Mouse (Mus musculus): ENCODE measurements around the gene Nckap5. TPM values are rescaled to one million over a fixed set of nuclear protein-coding genes. Genes with fewer than 3 reads are reported as not detected.

Nckap5 gene
- polyA plus RNA-seq, 1 experiment, result 50.4 TPM

GRCm38 (mm10) chr1:125971933-125972332, 858.7 kb downstream of the Nckap5 start:
- TF ChIP-seq POLR2A (IDR thresholded peaks at IDR 0.05; ENCODE audit: borderline replicate concordance, extremely low read depth, low read depth, low read length) (no peak), CTCF (IDR thresholded peaks at IDR 0.05; ENCODE audit: insufficient read depth, low read length) (no peak)
- no peak for DNase-seq
- 73% methylated on average over 6 of the region's 6 CpGs for WGBS
- H3K4me3 ChIP-seq (replicated peaks; ENCODE audit: extremely low read depth, low read depth, low read length), result no peak overlapping the region
- no peaks in the 10 kb centered on the region for H3K4me1 ChIP-seq (ENCODE audit: control insufficient read depth, insufficient read depth, low read length)

GRCm38 (mm10) chr1:125967671-125968070, 862.9 kb downstream of the Nckap5 start:
- Histone ChIP-seq H3K4me1 (ENCODE audit: control insufficient read depth, insufficient read depth, low read length) (no peaks in the 10 kb centered on the region), H3K4me3 (replicated peaks; ENCODE audit: extremely low read depth, low read depth, low read length) (no peak overlapping the region)
- DNase-seq, result no peak
- 69% methylated on average over 6 of the region's 6 CpGs for WGBS
- TF ChIP-seq POLR2A (IDR thresholded peaks at IDR 0.05; ENCODE audit: borderline replicate concordance, extremely low read depth, low read depth, low read length) (no peak), CTCF (IDR thresholded peaks at IDR 0.05; ENCODE audit: insufficient read depth, low read length) (no peak)

GRCm38 (mm10) chr1:125951026-125951425, 879.6 kb downstream of the Nckap5 start:
- no peaks in the 10 kb centered on the region; the same call in 1 of the 2 replicates for H3K4me1 ChIP-seq (ENCODE audit: control insufficient read depth, insufficient read depth, low read length)
- WGBS, result 72% methylated on average over 3 of the region's 3 CpGs
- TF ChIP-seq CTCF (IDR thresholded peaks at IDR 0.05; ENCODE audit: insufficient read depth, low read length) (no peak), POLR2A (IDR thresholded peaks at IDR 0.05; ENCODE audit: borderline replicate concordance, extremely low read depth, low read depth, low read length) (no peak)
- H3K4me3 ChIP-seq (replicated peaks; ENCODE audit: extremely low read depth, low read depth, low read length), result no peak overlapping the region
- no peak for DNase-seq

- Histone ChIP-seq H3K4me1 (ENCODE audit: control insufficient read depth, insufficient read depth, low read length) (peaks cover 6% of the 10 kb centered on the region; the same call in 1 of the 2 replicates), H3K4me3 (replicated peaks; ENCODE audit: extremely low read depth, low read depth, low read length) (no peak overlapping the region)
- DNase-seq, result no peak
- TF ChIP-seq CTCF (IDR thresholded peaks at IDR 0.05; ENCODE audit: insufficient read depth, low read length) (no peak), POLR2A (IDR thresholded peaks at IDR 0.05; ENCODE audit: borderline replicate concordance, extremely low read depth, low read depth, low read length) (no peak)
- WGBS, result 74% methylated on average over 6 of the region's 6 CpGs
Observed at GRCm38 (mm10) chr1:125949076-125949475, 881.5 kb downstream of the Nckap5 start.

- WGBS, result 20% methylated on average over 9 of the region's 9 CpGs
- Histone ChIP-seq H3K4me3 (replicated peaks; ENCODE audit: extremely low read depth, low read depth, low read length) (no peak overlapping the region), H3K4me1 (ENCODE audit: control insufficient read depth, insufficient read depth, low read length) (peaks cover 6% of the 10 kb centered on the region; the same call in 1 of the 2 replicates)
- TF ChIP-seq CTCF (IDR thresholded peaks at IDR 0.05; ENCODE audit: insufficient read depth, low read length), result no peak
- DNase-seq, result no peak
Observed at GRCm38 (mm10) chr1:125945136-125945535, 885.5 kb downstream of the Nckap5 start.

- H3K4me1 ChIP-seq (ENCODE audit: control insufficient read depth, insufficient read depth, low read length), result peaks cover 6% of the 10 kb centered on the region; the same call in 1 of the 2 replicates
- no peak overlapping the region for H3K4me3 ChIP-seq (replicated peaks; ENCODE audit: extremely low read depth, low read depth, low read length)
- TF ChIP-seq CTCF (IDR thresholded peaks at IDR 0.05; ENCODE audit: insufficient read depth, low read length) (no peak), POLR2A (IDR thresholded peaks at IDR 0.05; ENCODE audit: borderline replicate concordance, extremely low read depth, low read depth, low read length) (no peak)
- no peak for DNase-seq
- 80% methylated on average over 1 of the region's 1 CpGs for WGBS
Observed at GRCm38 (mm10) chr1:125943305-125943704, 887.3 kb downstream of the Nckap5 start.

GRCm38 (mm10) chr1:125925486-125925885, 905.1 kb downstream of the Nckap5 start:
- no peak overlapping the region for H3K4me3 ChIP-seq (replicated peaks; ENCODE audit: extremely low read depth, low read depth, low read length)
- no peak for DNase-seq
- H3K4me1 ChIP-seq (ENCODE audit: control insufficient read depth, insufficient read depth, low read length), result no peaks in the 10 kb centered on the region
- TF ChIP-seq POLR2A (IDR thresholded peaks at IDR 0.05; ENCODE audit: borderline replicate concordance, extremely low read depth, low read depth, low read length) (no peak), CTCF (IDR thresholded peaks at IDR 0.05; ENCODE audit: insufficient read depth, low read length) (no peak)
- 90% methylated on average over 10 of the region's 10 CpGs for WGBS

- TF ChIP-seq POLR2A (IDR thresholded peaks at IDR 0.05; ENCODE audit: borderline replicate concordance, extremely low read depth, low read depth, low read length) (no peak), CTCF (IDR thresholded peaks at IDR 0.05; ENCODE audit: insufficient read depth, low read length) (no peak)
- 73% methylated on average over 2 of the region's 2 CpGs for WGBS
- H3K4me3 ChIP-seq (replicated peaks; ENCODE audit: extremely low read depth, low read depth, low read length), result no peak overlapping the region
Observed at GRCm38 (mm10) chr1:125923062-125923461, 907.5 kb downstream of the Nckap5 start.

GRCm38 (mm10) chr1:125920696-125921095, 909.9 kb downstream of the Nckap5 start:
- WGBS, result 92% methylated on average over 3 of the region's 3 CpGs
- TF ChIP-seq CTCF (IDR thresholded peaks at IDR 0.05; ENCODE audit: insufficient read depth, low read length) (no peak), POLR2A (IDR thresholded peaks at IDR 0.05; ENCODE audit: borderline replicate concordance, extremely low read depth, low read depth, low read length) (no peak)

More at GRCm38 (mm10) chr1:125923062-125923461, 907.5 kb downstream of the Nckap5 start:
- no peak for DNase-seq
- no peaks in the 10 kb centered on the region for H3K4me1 ChIP-seq (ENCODE audit: control insufficient read depth, insufficient read depth, low read length)

More at GRCm38 (mm10) chr1:125920696-125921095, 909.9 kb downstream of the Nckap5 start:
- no peaks in the 10 kb centered on the region for H3K4me1 ChIP-seq (ENCODE audit: control insufficient read depth, insufficient read depth, low read length)
- DNase-seq, result no peak
- no peak overlapping the region for H3K4me3 ChIP-seq (replicated peaks; ENCODE audit: extremely low read depth, low read depth, low read length)
